Mouse (Mus musculus) lung, embryonic 15.5 days (tissue): Measurements from ENCODE around the gene Mst1r. TPM values are rescaled to one million over a fixed set of nuclear protein-coding genes. Genes with fewer than 3 reads are reported as not detected.

Experiments used
- ATAC-seq: fragments of 200-750 bp; cut with Nextera tagmentation; 2 replicates; pipeline ENCODE4 v1.8.0; 2017; ENCODE audit warnings: moderate number of reproducible peaks, borderline replicate concordance; ENCODE audit not compliant: low FRiP score, low TSS enrichment; ENCODE audit errors: extremely low read depth
- H3K27ac ChIP-seq: fragments of 300-500 bp; sonication (generic); 2 replicates; pipeline ENCODE4 v1.5.1; 2015; ENCODE audit warnings: moderate library complexity, mild to moderate bottlenecking, inconsistent platforms
- H3K27me3 ChIP-seq: fragments of 300-500 bp; sonication (generic); 2 replicates; pipeline ENCODE4 v1.6.1; 2015; ENCODE audit warnings: inconsistent platforms
- H3K36me3 ChIP-seq: fragments of 300-500 bp; sonication (generic); 2 replicates; pipeline ENCODE4 v1.6.1; 2015; ENCODE audit warnings: inconsistent platforms
- H3K4me1 ChIP-seq: fragments of 300-500 bp; sonication (generic); 2 replicates; pipeline ENCODE4 v1.6.1; 2015; ENCODE audit warnings: inconsistent platforms
- H3K4me2 ChIP-seq: fragments of 300-500 bp; sonication (generic); 2 replicates; pipeline ENCODE4 v1.6.1; 2015; ENCODE audit warnings: inconsistent platforms, mild to moderate bottlenecking, moderate library complexity
- H3K4me3 ChIP-seq: fragments of 300-500 bp; sonication (generic); 2 replicates; pipeline ENCODE4 v1.5.1; 2015; ENCODE audit warnings: mild to moderate bottlenecking, inconsistent platforms
- H3K9ac ChIP-seq: fragments of 300-500 bp; sonication (generic); 2 replicates; pipeline ENCODE4 v1.6.1; 2015; ENCODE audit warnings: inconsistent platforms
- H3K9me3 ChIP-seq: fragments of 300-500 bp; sonication (generic); 2 replicates; pipeline ENCODE4 v1.6.1; 2016; ENCODE audit warnings: inconsistent platforms
- WGBS: fragments of 180-500 bp; shearing (Covaris S2); methylation state at CpG from one replicate; pipeline ENCODE4 v1.1.7; 2015; 5-methylcytosine and 5-hydroxymethylcytosine counted together
- polyA plus RNA-seq: library from polyadenylated mRNA; unstranded; fragments of >200 nt; fragmentation: Nextera tagmentation; extraction: Ambion mirVana; gene quantifications from 2 replicates; pipeline ENCODE4 v1.2.1, GENCODE M21; 2015

Gene Mst1r
- polyA plus RNA-seq, 1 experiment from 2014 or later: 4.4 TPM

DNA sequence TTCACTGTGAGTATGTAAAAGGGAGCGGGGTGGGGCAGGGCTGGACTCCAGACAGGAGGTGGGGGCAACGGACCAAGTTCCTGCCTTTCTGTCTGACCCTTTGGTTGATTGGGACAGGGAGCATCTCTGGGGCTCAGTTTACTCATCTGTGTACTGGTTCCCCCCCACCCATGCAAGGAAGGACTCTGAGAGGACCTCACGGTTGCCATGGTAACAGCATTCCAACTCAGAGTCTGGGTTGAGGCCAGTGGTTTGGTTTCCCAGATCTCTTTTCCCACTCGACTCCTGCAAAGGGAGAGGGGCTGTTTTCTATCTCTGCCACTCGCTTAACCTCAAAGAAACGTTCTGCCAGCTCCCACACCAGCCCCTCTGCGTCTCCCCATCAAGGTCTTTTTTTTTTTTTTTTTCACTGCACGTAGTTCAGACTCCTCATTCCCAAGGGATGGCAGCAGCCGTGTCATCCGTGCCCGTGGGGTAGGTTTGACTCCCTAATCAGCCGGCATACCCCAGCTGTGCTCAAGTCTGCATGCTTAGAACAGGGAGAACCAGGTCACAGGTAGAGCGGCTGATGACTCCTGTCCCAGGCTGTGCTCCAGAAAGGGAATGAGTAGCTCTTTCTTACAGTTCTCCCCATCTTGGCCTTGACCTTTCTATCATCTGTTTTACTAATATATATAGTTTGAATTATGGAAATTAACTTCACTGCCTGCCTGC is 11.4 kb downstream of the Mst1r start:
- no peak overlapping the region for H3K27ac ChIP-seq
- 20% methylated on average over 13 of the region's 13 CpGs for WGBS
- no peak overlapping the region for H3K4me2 ChIP-seq
- peaks cover 3% of the 10 kb centered on the region; the same call in 1 of the 2 replicates for H3K4me1 ChIP-seq
- no peak overlapping the region for H3K9ac ChIP-seq
- peak; percentile 19; the same call in 1 of the 2 replicates for ATAC-seq
- no peaks in the 10 kb centered on the region for H3K36me3 ChIP-seq
- H3K4me3 ChIP-seq: no peak overlapping the region
- H3K9me3 ChIP-seq: no peaks in the 10 kb centered on the region
- no peaks in the 10 kb centered on the region for H3K27me3 ChIP-seq

DNA sequence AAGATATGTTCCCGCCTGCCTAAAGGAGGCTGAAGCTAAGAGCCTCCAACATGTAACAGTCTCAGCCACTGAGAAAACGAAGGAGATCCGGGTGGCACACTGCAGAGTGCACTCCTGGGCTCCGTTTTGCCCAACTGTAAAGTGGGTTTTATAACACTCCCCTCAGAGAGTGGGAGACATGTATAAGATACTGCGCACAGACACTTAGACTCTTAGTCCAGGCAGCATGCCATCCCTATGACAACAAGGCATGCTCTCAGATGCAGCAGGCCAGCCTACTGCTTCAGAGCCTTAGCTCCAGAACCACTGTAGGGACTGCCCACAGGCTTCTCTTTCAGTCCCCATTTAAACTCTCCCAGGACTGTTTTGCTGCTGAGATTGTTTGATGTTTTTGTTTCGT is 12.2 kb downstream of the Mst1r start:
- peaks cover 6% of the 10 kb centered on the region for H3K4me1 ChIP-seq
- no peak overlapping the region for H3K27ac ChIP-seq
- no peak overlapping the region for H3K4me2 ChIP-seq
- H3K9me3 ChIP-seq: no peaks in the 10 kb centered on the region
- H3K27me3 ChIP-seq: no peaks in the 10 kb centered on the region
- H3K36me3 ChIP-seq: no peaks in the 10 kb centered on the region
- 73% methylated on average over 6 of the region's 6 CpGs for WGBS
- H3K4me3 ChIP-seq: no peak overlapping the region
- no peak overlapping the region for H3K9ac ChIP-seq
- no peak for ATAC-seq

DNA sequence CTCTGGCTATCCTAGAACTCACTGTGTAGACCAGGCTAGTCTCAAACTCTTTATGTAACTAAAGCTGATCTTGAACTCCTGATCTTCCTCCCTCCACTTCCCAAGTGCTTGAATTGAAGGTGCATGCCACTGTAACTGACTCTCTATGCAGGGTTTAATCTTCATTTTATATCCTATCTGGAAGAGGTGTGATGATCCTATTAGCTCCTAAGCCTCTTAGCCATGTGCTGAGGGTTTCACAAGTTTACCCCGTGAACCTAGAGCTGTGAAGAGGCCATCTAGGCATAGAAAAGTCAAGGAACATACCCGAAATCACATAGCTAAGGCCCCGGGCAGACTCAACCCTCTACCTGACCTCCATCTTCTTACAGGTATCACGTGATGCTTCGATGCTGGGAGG is 12.8 kb downstream of the Mst1r start:
- Histone ChIP-seq H3K36me3 (no peaks in the 10 kb centered on the region), H3K9ac (no peak overlapping the region), H3K4me1 (peaks cover 12% of the 10 kb centered on the region), H3K9me3 (no peaks in the 10 kb centered on the region), H3K27ac (no peak overlapping the region), H3K4me2 (no peak overlapping the region), H3K4me3 (no peak overlapping the region), H3K27me3 (no peaks in the 10 kb centered on the region)
- no peak for ATAC-seq
- WGBS: 73% methylated on average over 5 of the region's 5 CpGs

- 29% methylated on average over 7 of the region's 7 CpGs for WGBS
- Histone ChIP-seq H3K9ac (no peak overlapping the region), H3K9me3 (no peaks in the 10 kb centered on the region), H3K4me3 (no peak overlapping the region), H3K27ac (no peak overlapping the region), H3K4me1 (peaks cover 26% of the 10 kb centered on the region), H3K36me3 (no peaks in the 10 kb centered on the region), H3K27me3 (no peaks in the 10 kb centered on the region), H3K4me2 (no peak overlapping the region)
- no peak for ATAC-seq
Measured at GRCm38 (mm10) chr9:107923021-107923420, 16.3 kb downstream of the Mst1r start.

- Histone ChIP-seq H3K27me3 (no peaks in the 10 kb centered on the region), H3K4me3 (no peak overlapping the region), H3K4me1 (peaks cover 32% of the 10 kb centered on the region), H3K36me3 (no peaks in the 10 kb centered on the region), H3K9me3 (no peaks in the 10 kb centered on the region), H3K4me2 (no peak overlapping the region), H3K9ac (no peak overlapping the region), H3K27ac (0 out of 2 replicates have a peak overlapping the region, but pooled peaks have one; percentile 5)
- no peak for ATAC-seq
- 23% methylated on average over 6 of the region's 6 CpGs for WGBS
Measured at GRCm38 (mm10) chr9:107923956-107924355, 17.3 kb downstream of the Mst1r start.

DNA sequence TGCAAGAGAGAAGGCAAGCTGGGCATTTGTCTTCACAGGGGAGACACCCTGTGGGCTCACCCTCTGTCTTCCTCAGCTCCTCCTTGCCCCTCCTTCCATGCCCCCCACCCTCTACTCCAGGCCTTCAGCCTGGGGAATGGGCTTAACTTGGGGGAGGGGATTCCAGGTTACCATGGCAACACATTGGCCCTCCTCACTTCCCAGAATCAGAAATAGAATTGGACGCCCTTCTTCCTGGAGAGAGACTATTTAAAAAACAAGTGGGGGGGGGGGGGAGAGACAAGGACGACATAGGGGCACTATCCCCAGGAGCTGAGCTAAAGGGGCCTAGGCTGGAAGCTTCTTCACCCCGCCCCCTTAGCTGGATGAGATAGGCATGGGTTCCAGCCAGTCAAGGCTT is 18.6 kb downstream of the Mst1r start:
- no peak overlapping the region for H3K4me3 ChIP-seq
- no peak for ATAC-seq
- no peaks in the 10 kb centered on the region for H3K27me3 ChIP-seq
- H3K9ac ChIP-seq: no peak overlapping the region
- no peaks in the 10 kb centered on the region for H3K36me3 ChIP-seq
- no peaks in the 10 kb centered on the region for H3K9me3 ChIP-seq
- peaks cover 32% of the 10 kb centered on the region for H3K4me1 ChIP-seq
- H3K27ac ChIP-seq: no peak overlapping the region
- no peak overlapping the region for H3K4me2 ChIP-seq
- 21% methylated on average over 3 of the region's 3 CpGs for WGBS

- peak overlapping the region; percentile 83 for H3K27ac ChIP-seq
- 31% methylated on average over 9 of the region's 9 CpGs for WGBS
- H3K27me3 ChIP-seq: no peaks in the 10 kb centered on the region
- H3K4me1 ChIP-seq: peaks cover 32% of the 10 kb centered on the region
- no peak overlapping the region for H3K4me3 ChIP-seq
- H3K9ac ChIP-seq: no peak overlapping the region
- no peak overlapping the region for H3K4me2 ChIP-seq
- H3K9me3 ChIP-seq: no peaks in the 10 kb centered on the region
- H3K36me3 ChIP-seq: no peaks in the 10 kb centered on the region
- no peak for ATAC-seq
Measured at GRCm38 (mm10) chr9:107926920-107927420, 20.3 kb downstream of the Mst1r start.

DNA sequence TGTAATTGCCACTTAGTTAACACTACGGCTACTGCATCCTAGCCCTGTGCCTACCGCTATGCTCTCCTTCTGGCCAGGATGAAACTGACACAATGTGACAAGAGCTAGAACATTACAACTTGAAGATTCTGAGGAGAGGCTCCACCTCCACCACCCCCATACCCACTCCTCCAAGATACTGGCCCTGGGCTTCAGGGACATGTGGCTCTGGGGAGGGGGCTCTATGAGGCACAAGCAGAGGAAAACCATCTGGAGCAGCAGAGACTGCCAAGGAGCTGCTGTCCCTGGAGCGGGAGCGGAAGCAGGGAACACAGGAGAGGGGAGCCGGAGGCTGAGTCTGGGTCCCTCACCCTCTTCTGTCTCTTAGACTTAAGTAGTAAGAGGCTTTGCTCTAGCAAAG is 21.1 kb downstream of the Mst1r start:
- peak; percentile 83 for ATAC-seq
- peaks cover 32% of the 10 kb centered on the region for H3K4me1 ChIP-seq
- no peaks in the 10 kb centered on the region for H3K9me3 ChIP-seq
- no peak overlapping the region for H3K4me3 ChIP-seq
- H3K27me3 ChIP-seq: no peaks in the 10 kb centered on the region
- no peak overlapping the region for H3K9ac ChIP-seq
- no peak overlapping the region for H3K4me2 ChIP-seq
- 39% methylated on average over 5 of the region's 5 CpGs for WGBS
- H3K36me3 ChIP-seq: no peaks in the 10 kb centered on the region
- peak overlapping the region; percentile 83 for H3K27ac ChIP-seq

GRCm38 (mm10) chr9:107928169-107928568 is 21.5 kb downstream of the Mst1r start, which contains the start of gene Actl11:
TSS of gene Actl11 (plus strand) at chr9:107928469.
- ATAC-seq: peak; percentile 15; the same call in 1 of the 2 replicates
- Histone ChIP-seq H3K4me2 (no peak within 1 kb of the TSS), H3K9me3 (no peaks in the 10 kb centered on the region), H3K27me3 (no peaks in the 10 kb centered on the region), H3K27ac (peak within 1 kb of the TSS; percentile 83), H3K9ac (no peak within 1 kb of the TSS), H3K4me1 (peaks cover 32% of the 10 kb centered on the region), H3K36me3 (no peaks in the 10 kb centered on the region), H3K4me3 (no peak within 1 kb of the TSS)
- WGBS: 62% methylated on average over 3 of the region's 3 CpGs

- Histone ChIP-seq H3K9me3 (no peaks in the 10 kb centered on the region), H3K27me3 (peaks cover 30% of the 10 kb centered on the region), H3K4me1 (peaks cover 28% of the 10 kb centered on the region), H3K9ac (no peak overlapping the region), H3K27ac (no peak overlapping the region), H3K4me2 (no peak overlapping the region), H3K4me3 (no peak overlapping the region), H3K36me3 (no peaks in the 10 kb centered on the region)
- ATAC-seq: no peak
- 76% methylated on average over 4 of the region's 4 CpGs for WGBS
Measured at GRCm38 (mm10) chr9:107932221-107932620, 25.5 kb downstream of the Mst1r start.

- WGBS: 81% methylated on average over 11 of the region's 11 CpGs
- Histone ChIP-seq H3K27ac (no peak overlapping the region), H3K4me1 (peaks cover 15% of the 10 kb centered on the region), H3K9ac (no peak overlapping the region), H3K27me3 (peaks cover 32% of the 10 kb centered on the region), H3K4me2 (no peak overlapping the region), H3K36me3 (no peaks in the 10 kb centered on the region), H3K9me3 (no peaks in the 10 kb centered on the region), H3K4me3 (no peak overlapping the region)
- no peak for ATAC-seq
Measured at GRCm38 (mm10) chr9:107934146-107934545, 27.5 kb downstream of the Mst1r start.

DNA sequence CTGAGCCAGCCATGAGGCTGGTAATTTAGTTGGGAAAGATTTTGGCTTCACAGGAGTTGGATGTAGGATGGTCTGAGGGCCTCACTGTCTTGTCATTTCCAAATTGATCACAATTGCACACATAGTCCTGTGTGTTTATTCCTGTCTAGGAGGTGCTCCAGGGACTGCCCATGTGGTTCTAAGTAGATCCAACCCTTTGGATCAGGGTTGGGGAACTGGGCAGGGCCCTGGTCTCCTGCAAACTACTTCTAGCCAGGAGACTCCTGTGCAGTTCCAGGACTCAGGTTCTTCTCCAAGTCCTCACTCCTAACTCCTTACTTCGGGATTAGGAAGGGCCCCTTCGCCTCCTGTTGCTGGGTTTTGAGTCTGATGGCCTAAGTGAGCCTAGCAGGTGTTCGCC is 28.7 kb downstream of the Mst1r start, which contains the start of gene Camkv:
Camkv (plus strand) TSS at position 301 of the 400 bp plus-strand sequence.
- Histone ChIP-seq H3K4me2 (peak within 1 kb of the TSS; percentile 96), H3K36me3 (no peaks in the 10 kb centered on the region), H3K4me3 (peak within 1 kb of the TSS; percentile 42), H3K9ac (peak within 1 kb of the TSS; percentile 49), H3K4me1 (peaks cover 15% of the 10 kb centered on the region), H3K9me3 (no peaks in the 10 kb centered on the region), H3K27me3 (peaks cover 32% of the 10 kb centered on the region), H3K27ac (no peak within 1 kb of the TSS)
- 11% methylated on average over 3 of the region's 3 CpGs for WGBS
- no peak for ATAC-seq
